Mouse (Mus musculus) heart, adult 9 months (tissue): Measurements from ENCODE around the gene Gm11146.

Experiments used
- DNase-seq, 2 experiments: peaks; one replicate each; pipeline ENCODE4 v3.0.0; 2022; ENCODE audit warnings: low spot score in 2 of 2

The Gm11146 gene

GRCm38 (mm10) chr16:77556446-77557105, 45.3 kb downstream of the Gm11146 start:
- no peak for DNase-seq

- DNase-seq, result no peak
Observed at GRCm38 (mm10) chr16:77551051-77551450, 50.8 kb downstream of the Gm11146 start.
